Comparison of ENCODE assay signal across 9 mouse cellular contexts in genomic region chr11:68400727-68401219, GRCm38 (mm10). TPM values are rescaled to one million over a fixed set of nuclear protein-coding genes. Genes with fewer than 3 reads are reported as not detected.
DNase-seq lines count a peak whose midpoint lies in the region; ATAC-seq and TF ChIP-seq lines count a peak whose summit lies in the region.
"Had no signal": no experiment of that assay in that cellular context is flagged by ENCODE, and none has a peak within 500 bp of the region (broad histone marks: within the 10 kb centered on the region; RNA-seq: fewer than 3 reads in every experiment).

Gene Ntn1 (minus strand): TSS chr11:68400823.

- DNase-seq in embryo, embryonic 10 days (ENCODE audit: low spot score), result peak; percentile 11
- DNase-seq in embryo, embryonic 10.5 days (ENCODE audit: low spot score), result no peak
- peak; percentile 83 for DNase-seq in ES-E14 (ENCODE audit: low read depth, low spot score)
- no peak for DNase-seq in liver, embryonic 11.5 days (ENCODE audit: low spot score)
- no peak for DNase-seq in right cerebral cortex, adult 2 months (ENCODE audit: low spot score in 2 of 2)
- no peak for DNase-seq in layer of hippocampus, postnatal 10 days (ENCODE audit: low spot score in 2 of 2)
- DNase-seq in thymus, postnatal 36 days, result no peak

- peak within 1 kb of the TSS; percentile 64 for H3K9ac ChIP-seq in ES-E14 (ENCODE audit: insufficient read depth, low read depth, low read length, poor library complexity, severe bottlenecking)
- peak within 1 kb of the TSS; percentile 69 for H3K9ac ChIP-seq in heart, embryonic 12.5 days
- H3K9ac ChIP-seq in liver, embryonic 11.5 days (ENCODE audit: low read depth, low read length), result no peak within 1 kb of the TSS

- H3K9me3 ChIP-seq in ES-E14 (ENCODE audit: control insufficient read depth, insufficient read depth, low read depth, low read length), result no peaks in the 10 kb centered on the region
- no peaks in the 10 kb centered on the region for H3K9me3 ChIP-seq in heart, embryonic 12.5 days (replicated peaks)
- H3K9me3 ChIP-seq in liver, embryonic 11.5 days (ENCODE audit: control insufficient read depth, low read length), result no peaks in the 10 kb centered on the region

- ATAC-seq in heart, embryonic 12.5 days (ENCODE audit: insufficient number of reproducible peaks, low FRiP score), result no peak
- ATAC-seq in liver, embryonic 11.5 days (replicated peaks; ENCODE audit: low FRiP score), result no peak

- H3K27ac ChIP-seq in ES-E14 (ENCODE audit: insufficient read depth, low read depth, low read length, poor library complexity, severe bottlenecking), result peak within 1 kb of the TSS; percentile 20; the same call in 1 of the 2 replicates
- H3K27ac ChIP-seq in heart, embryonic 12.5 days (ENCODE audit: poor library complexity, severe bottlenecking), result peak within 1 kb of the TSS; percentile 61; the same call in 1 of the 2 replicates
- no peak within 1 kb of the TSS for H3K27ac ChIP-seq in liver, embryonic 11.5 days (ENCODE audit: low read depth, low read length)
- H3K27ac ChIP-seq: macrophage had no signal

- in situ Hi-C loops in ES-E14 (cut with MboI; ENCODE audit: low sequenced_read_pairs in 2 of 2, unreplicated experiment in 2 of 2), result loop anchor here (10.0 to 25.0 kb wide), 2 partner anchors 388 to 406 kb away; no protein-coding TSS in a partner anchor

- H3K27me3 ChIP-seq in heart, embryonic 12.5 days (replicated peaks), result peaks cover 81% of the 10 kb centered on the region
- peaks cover 81% of the 10 kb centered on the region for H3K27me3 ChIP-seq in liver, embryonic 11.5 days (replicated peaks; ENCODE audit: control insufficient read depth, insufficient read depth, low read length)

- WGBS in heart, embryonic 12.5 days, result 7% methylated on average over 11 of the region's 11 CpGs
- 4% methylated on average over 11 of the region's 11 CpGs for WGBS in liver, embryonic 11.5 days

- peaks cover 0 to 13% of the 10 kb centered on the region in 2 experiments; a peak in 2 of 4 replicates for H3K4me1 ChIP-seq in ES-E14 (ENCODE audit: control insufficient read depth in 2 of 2, insufficient read depth in 2 of 2, low read length in 2 of 2, poor library complexity in 1 of 2)
- H3K4me1 ChIP-seq in heart, embryonic 12.5 days (replicated peaks), result peaks cover 29% of the 10 kb centered on the region
- H3K4me1 ChIP-seq in liver, embryonic 11.5 days (replicated peaks; ENCODE audit: control insufficient read depth, insufficient read depth, low read length), result no peaks in the 10 kb centered on the region

- peaks cover 4% of the 10 kb centered on the region; the same call in 1 of the 2 replicates for H3K36me3 ChIP-seq in ES-E14 (ENCODE audit: control insufficient read depth, insufficient read depth, low read length, poor library complexity, severe bottlenecking)
- no peaks in the 10 kb centered on the region for H3K36me3 ChIP-seq in heart, embryonic 12.5 days
- no peaks in the 10 kb centered on the region for H3K36me3 ChIP-seq in liver, embryonic 11.5 days (ENCODE audit: control insufficient read depth, insufficient read depth, low read length)

- peak within 1 kb of the TSS; percentile 58 to 84 for H3K4me3 ChIP-seq in ES-E14 (ENCODE audit: insufficient read depth in 1 of 2, low read depth in 1 of 2, low read length in 2 of 2, poor library complexity in 1 of 2, severe bottlenecking in 1 of 2)
- H3K4me3 ChIP-seq in heart, embryonic 12.5 days, result peak within 1 kb of the TSS; percentile 59
- H3K4me3 ChIP-seq in liver, embryonic 11.5 days (ENCODE audit: low read depth, low read length), result peak within 1 kb of the TSS; percentile 45

- H3K4me2 ChIP-seq in heart, embryonic 12.5 days, result peak within 1 kb of the TSS; percentile 95
- H3K4me2 ChIP-seq in liver, embryonic 11.5 days, result peak within 1 kb of the TSS; percentile 66

TF ChIP-seq in ES-E14, 5 proteins besides CTCF, POLR2A, EP300 and RAD21:
- TF ChIP-seq ZC3H11A (IDR thresholded peaks at IDR 0.05; ENCODE audit: borderline replicate concordance, low read depth, low read length) (no peak), HCFC1 (IDR thresholded peaks at IDR 0.05; ENCODE audit: borderline replicate concordance, insufficient read depth, low read length) (no peak), ZNF384 (IDR thresholded peaks at IDR 0.05; ENCODE audit: low read depth, low read length) (no peak), MAFK (IDR thresholded peaks at IDR 0.05; ENCODE audit: insufficient read depth, low read depth, low read length) (no peak), CHD2 (IDR thresholded peaks at IDR 0.05; ENCODE audit: low read depth, low read length) (no peak)

RNA-seq across cellular contexts. Expression of gene Ntn1, which starts in this region (rescaled TPM):
- total RNA-seq in ES-E14 (2012; rRNA removed), result 22.6 and 34.1 TPM in 2 replicates
- 38.6 and 41.9 TPM in 2 replicates for polyA plus RNA-seq in heart, embryonic 12.5 days (2016; fragmentation: Nextera tagmentation; extraction: Ambion mirVana)
- polyA plus RNA-seq in liver, embryonic 11.5 days (2014; fragmentation: Nextera tagmentation; extraction: Ambion mirVana), result 0.13 and 0.40 TPM in 2 replicates
- 10 to 100 TPM in 1 of 2 experiments, 1 to 10 TPM in 1; 9.8 to 10.6 TPM for total RNA-seq in layer of hippocampus, postnatal 10 days (2021)

Comparison
In these comparisons a context has a peak if more than half of its experiments do, and no peak if none do; other contexts are left out.
1. RNA of gene Ntn1 (polyA plus RNA-seq): 38.6 to 41.9 TPM in heart, embryonic 12.5 days; 0.13 to 0.40 TPM in liver, embryonic 11.5 days; every median in the first group is over 10 times any median in the second.
2. DNase-seq: peak in embryo, embryonic 10 days (single experiment) and ES-E14 (single experiment); none in embryo, embryonic 10.5 days (single experiment), liver, embryonic 11.5 days (single experiment), right cerebral cortex, adult 2 months (0 of 2), layer of hippocampus, postnatal 10 days (0 of 2) and thymus, postnatal 36 days (0 of 2).
3. Peak in every context shown above with its lines, with median percentiles within 50 percentile points of each other: H3K4me3 ChIP-seq.